Mouse (Mus musculus) heart, postnatal 10 days (tissue): ENCODE data around the gene 1600002K03Rik. TPM values are rescaled to one million over a fixed set of nuclear protein-coding genes. Genes with fewer than 3 reads are reported as not detected.

Experiments
- DNase-seq, 2 experiments: peaks; one replicate each; pipeline ENCODE4 v3.0.0; 2021
- intact Hi-C: fragments of 180-260 bp; cut with DNase I; formaldehyde crosslinking; loops from one replicate; pipeline ENCODE4 v1.15.1; 2025
- total RNA-seq, 2 experiments: library from RNA; stranded (reverse); gene quantifications; 2 replicates each; pipeline ENCODE4 v1.2.3; 2021

1600002K03Rik gene
- 1 to 10 TPM; 3.1 to 3.4 TPM for total RNA-seq

DNA sequence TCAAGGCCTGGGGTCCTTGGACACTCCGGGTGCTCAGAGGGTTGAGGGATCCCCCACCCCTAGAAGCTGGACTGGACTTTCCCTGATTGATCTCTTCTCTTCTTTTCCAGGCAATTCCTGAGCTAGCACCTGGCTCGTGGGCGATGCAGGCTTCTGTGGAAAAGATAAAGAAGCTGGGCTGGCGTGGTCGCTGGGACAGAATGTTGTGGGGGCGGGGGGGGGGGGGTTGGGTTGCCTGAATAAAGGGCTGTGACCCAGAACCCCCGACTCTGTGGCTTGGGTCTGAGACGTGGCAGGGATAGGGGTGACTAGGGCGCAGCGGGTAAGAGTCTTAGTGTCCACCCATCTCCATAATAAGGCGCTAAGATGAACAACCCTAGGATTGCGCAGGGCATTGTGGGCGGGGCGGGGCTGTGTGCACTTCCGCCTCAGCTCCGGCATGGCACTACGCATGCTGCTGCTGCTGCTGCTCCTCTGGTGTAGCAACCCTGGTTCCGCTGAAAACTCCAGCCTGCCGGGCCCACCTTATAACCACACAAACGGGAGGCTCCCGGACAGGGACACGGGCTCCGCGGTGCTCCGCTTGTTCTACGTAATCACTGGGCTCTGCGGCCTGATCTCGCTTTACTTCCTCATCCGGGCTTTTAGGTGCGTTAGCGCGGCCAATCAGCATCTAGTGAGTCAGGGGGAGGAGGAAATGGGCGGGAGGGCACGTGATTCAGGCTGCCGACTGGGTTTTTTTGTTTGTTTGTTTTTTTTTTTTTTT lies at the start of gene 1600002K03Rik:
TSS of gene 1600002K03Rik (plus strand) at position 418 of the 766 bp plus-strand sequence.
- intact Hi-C loops = loop anchor here (10.0 kb wide), 1 partner anchor 172 kb away; the partner anchor contains the start of gene Adamtsl5
- DNase-seq = peak; percentile 93

DNA sequence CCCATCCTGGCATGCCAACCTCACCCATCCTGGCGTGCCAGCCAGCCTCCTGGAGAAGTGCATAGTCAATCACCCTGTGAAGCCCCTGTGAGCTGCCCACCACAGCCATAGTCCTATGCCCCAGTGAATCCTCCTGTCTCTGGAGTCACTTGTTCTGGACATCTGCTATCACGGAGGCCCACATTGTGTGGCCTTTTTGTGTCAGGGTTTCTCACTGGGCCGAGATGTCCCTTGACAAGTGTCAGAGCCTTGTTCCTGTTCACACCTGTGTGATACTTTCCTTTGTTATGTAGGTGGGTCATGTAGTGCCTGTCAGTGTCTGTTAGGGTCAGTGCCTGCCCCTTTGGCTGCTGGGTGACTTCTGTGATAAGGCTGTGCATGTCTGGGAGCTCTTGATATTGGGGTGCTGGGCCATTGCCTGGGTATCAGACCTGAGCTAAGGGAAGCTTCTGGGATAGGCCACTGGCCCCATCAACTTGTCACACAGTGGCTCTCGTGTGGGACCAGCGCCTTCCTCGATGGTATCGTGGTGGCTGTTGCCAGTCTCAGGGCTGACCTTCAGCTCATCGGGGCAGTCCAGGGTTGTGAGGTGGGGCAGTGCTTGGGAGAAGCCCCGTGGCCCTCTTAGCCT lies 48.7 kb upstream of the 1600002K03Rik start:
- intact Hi-C loops = no loop called here

DNA sequence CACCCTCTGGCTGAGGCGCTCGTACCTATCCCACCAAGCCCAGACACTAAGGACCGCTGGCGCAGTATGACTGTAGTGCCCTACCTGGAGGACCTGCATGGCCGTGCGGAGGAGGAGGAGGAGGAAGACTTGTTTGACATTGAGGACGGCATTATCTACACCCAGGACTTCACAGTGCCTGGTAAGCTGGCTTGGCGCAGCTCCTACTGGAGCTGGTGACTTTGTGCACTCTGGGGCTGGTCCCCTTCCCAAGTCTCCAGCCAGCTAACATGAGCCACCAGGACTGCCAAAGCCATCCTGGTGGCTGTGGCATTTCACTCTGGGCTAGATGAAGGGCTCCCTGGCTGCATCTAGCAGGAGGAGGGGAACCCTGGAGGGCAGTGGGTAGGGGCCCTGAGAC lies 44.8 kb upstream of the 1600002K03Rik start:
- no peak for DNase-seq
- intact Hi-C loops = no loop called here

More for the DNA sequence above, 48.7 kb upstream of the 1600002K03Rik start:
- DNase-seq = no peak

DNA sequence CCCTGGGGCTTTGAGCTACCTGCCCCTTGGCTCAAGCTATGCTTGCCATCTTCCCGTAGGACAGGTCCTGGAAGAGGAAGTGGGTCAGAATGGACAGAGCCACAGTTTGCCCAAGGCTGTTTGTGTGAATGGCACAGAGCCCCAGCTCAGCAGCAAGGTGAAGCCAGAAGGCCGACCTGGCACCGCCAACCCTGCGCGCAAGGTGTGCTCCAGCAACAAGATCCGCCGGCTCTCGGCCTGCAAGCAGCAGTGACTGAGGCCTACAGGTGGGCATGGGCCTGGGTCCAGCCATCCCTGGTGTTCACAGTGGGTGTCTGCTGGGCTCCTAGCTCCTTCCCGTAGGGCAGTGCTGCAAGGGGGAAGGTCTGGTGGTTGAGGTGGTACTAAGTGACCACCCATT lies 42.9 kb upstream of the 1600002K03Rik start:
- intact Hi-C loops = no loop called here
- DNase-seq = no peak

DNA sequence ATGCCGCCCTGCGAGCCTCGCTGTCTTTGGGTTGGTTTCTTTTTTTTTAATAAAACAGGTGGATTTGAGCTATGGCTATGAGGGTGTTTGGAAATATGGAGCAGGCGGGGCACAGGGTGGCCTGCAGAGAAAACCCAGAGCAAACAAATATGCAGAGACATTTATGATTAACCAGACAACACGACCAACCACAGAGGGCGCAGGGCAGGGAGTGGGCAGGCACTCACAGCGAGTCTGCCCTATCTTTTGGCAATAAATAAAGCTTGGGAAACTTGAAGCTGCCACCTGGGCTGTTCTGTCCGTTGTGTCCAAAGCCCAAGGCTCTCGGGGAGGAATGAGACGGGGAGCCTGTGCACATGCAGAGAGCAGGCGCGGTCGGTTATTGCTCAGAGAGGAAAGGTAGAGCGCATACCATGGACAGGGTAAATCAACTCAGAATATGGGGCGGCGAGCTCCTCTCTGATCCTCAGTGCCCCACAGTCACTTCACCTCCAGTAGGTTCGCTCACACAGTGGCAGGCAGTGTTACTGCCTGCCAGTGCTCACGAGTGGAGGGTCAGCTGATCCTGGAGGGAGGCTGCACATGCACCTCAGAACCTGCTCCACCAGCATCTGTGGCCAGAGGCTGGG lies 42.2 kb upstream of the 1600002K03Rik start:
- intact Hi-C loops = no loop called here
- no peak for DNase-seq

DNA sequence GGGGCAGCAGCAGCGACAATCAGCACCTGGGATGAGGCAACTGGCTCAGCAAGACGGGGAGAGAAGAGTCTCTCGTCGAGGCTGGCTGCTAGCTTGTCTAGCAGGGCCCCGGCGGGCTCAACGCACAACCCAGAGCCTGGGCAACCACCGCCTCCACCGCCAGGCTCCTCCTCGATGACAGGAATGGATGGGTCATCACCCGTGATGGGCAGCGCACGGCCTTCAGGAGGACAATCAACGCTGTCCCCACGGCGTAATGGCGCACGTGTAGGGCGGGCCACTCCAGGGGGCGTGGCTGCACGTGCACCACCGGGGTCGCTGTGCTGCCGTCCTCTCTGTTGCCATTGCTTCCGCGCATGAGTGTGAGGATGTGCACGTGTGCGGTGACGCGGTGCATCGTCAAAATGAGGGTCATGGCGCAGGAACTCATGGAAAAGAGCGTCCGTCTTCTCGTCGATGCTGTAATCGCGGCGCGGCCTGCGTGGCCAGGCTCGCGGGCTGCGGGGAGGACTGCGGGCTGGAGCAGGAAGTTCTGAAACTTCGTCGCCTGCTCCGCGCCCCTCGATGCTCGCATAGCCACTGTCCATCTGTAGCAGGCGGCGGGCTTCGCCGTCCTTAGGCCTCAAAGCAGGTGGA lies 41.3 kb upstream of the 1600002K03Rik start:
- intact Hi-C loops = no loop called here
- peak in 1 of 2 experiments; percentile 16 for DNase-seq

DNA sequence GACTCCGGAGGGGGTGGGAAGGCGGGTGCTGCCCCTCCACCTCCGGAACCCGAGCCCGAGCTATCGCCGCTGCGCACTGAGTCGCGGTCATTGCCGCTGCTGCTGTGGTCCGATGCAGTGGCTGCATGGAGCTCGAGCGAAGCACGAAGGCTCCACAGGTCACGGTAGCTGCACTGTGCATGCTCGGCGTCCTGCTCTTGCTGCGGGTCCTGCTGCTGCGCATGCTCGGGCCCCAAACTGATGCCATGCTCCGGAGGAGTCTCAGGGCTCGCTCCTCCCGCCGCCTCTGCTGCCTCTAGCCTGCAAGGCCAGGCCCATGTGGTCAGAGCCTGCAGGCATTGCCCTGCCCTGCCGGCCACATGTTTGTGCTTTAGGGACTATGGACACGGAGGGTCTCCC lies 40.8 kb upstream of the 1600002K03Rik start:
- DNase-seq = no peak
- intact Hi-C loops = no loop called here

DNA sequence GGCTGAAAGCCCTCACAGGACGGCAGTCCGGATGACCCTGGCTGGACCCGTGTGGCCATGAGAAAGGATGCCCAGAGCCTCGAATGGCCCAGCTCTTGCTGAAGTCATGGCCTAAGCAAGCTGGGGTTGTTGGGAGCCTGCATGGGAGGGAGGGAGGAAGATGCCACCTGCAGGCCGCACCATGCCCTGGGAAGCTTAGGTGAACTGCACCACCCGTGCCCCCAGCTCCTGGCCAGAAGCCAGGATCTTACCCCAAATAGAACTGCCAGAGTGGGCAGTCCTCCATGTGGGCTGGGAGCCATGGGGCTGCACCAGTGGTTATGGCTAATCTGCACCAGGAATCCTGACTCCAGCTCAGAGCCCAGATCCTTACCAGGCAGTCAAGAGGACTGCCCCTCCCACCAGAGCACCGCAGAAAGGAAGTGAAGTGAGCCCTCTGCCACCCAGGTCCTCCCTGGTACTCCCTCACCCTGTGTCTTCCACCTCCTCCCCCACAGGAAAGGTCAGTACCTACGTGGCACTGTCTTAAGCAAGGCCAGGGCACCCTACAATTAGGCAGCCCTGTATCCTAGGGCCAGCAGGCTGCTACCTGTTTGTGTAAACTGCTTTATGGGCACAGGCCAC lies 39.4 kb upstream of the 1600002K03Rik start:
- DNase-seq = peak; percentile 77 to 81
- intact Hi-C loops = no loop called here

DNA sequence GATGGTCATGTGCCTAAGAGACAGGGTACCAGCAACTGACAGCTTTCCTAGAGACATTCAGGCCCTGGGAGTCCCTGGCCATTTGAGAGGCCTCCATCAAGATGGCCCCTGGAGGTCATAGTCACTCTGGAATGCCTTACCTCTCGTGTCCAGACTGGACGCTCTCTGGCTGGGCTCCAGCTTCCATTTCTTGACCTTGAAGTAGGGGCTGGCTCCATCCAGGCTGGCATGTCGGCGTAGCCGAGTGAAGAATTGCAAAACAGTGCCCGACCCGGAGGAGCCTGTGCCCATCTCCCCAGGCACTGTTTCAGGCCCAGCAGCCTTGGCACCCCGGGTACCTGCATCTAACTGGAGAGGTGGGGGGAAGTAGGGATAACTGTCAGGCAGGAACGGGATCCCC lies 38.3 kb upstream of the 1600002K03Rik start:
- DNase-seq = no peak
- intact Hi-C loops = no loop called here

DNA sequence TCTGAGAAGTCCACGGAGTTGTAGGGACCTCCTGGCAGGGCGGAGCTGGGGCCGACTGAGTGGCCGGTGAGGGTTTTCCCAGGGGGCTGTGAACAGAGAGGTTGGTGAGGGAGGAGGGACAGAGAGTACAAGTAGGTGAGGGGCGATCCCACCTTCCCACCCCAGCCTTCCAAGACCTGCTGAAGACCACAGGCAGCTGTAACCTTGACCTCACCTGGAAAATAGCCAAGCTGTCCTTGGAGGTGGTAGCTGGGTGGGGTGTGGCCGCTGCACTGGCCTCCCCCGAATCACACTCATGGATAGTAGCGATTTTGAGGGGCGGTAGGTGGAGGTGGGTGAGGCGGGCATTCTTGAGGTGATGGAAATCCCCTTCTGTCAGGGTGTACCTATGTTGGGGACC lies 37.6 kb upstream of the 1600002K03Rik start:
- no peak for DNase-seq
- intact Hi-C loops = no loop called here

DNA sequence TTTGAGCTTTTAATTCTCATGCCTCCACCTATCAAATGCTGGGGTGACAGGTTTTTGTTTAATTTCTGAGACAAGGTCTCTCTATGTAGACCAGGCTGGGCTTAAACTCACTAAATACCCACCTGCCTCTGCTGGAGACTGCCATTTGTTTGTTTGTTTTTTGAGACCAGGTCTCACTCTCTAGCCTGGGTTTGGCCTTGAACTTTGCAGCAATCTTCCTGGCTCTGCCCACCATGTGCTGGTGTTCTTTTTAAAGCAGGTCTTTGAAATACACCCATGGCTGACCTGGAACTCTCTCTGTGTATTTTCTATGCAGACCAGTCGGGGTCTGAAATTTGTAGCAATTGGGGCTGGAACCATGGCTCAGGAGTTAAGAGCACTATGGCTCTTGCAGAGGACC lies 37.1 kb upstream of the 1600002K03Rik start:
- no peak for DNase-seq
- intact Hi-C loops = no loop called here

DNA sequence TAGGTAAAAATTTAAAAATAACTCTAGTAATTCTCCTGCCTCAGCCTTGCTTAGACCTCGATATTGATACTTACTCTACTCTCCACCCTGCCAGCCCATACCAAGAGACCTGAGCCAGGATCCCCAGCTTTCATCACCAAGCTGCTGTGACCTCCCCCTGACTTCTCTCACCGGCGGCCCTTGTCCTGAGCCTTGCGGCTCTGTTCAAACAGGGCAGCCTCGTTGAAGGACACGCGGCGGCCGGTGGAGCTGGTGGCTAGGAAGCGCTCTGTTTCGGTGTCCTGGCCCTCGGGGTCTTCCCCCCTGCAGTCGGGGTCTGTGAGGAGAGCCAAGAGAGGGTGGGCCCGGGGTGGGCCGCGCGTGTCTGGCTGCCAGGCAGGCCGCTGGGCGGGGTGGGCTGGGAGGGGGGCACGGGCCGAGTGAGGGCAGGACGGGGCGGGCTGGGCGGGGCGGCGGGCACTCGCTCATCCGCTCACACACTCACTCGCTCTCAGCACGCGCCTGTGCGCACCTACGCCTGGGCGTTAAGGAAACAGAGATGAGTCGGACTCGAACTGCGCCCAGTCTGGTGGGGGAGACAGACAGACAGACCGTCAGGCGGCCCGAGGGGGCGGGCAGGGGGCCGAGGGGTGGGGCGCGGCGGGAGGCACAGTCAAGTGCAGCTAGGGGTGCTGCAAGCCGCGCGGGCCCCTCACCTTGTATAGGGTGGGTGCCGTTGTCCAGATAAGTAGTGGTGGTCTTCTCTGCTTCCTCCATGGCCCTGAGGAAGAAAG lies 36.4 kb upstream of the 1600002K03Rik start:
- peak in 1 of 2 experiments; percentile 14 for DNase-seq
- intact Hi-C loops = no loop called here

DNA sequence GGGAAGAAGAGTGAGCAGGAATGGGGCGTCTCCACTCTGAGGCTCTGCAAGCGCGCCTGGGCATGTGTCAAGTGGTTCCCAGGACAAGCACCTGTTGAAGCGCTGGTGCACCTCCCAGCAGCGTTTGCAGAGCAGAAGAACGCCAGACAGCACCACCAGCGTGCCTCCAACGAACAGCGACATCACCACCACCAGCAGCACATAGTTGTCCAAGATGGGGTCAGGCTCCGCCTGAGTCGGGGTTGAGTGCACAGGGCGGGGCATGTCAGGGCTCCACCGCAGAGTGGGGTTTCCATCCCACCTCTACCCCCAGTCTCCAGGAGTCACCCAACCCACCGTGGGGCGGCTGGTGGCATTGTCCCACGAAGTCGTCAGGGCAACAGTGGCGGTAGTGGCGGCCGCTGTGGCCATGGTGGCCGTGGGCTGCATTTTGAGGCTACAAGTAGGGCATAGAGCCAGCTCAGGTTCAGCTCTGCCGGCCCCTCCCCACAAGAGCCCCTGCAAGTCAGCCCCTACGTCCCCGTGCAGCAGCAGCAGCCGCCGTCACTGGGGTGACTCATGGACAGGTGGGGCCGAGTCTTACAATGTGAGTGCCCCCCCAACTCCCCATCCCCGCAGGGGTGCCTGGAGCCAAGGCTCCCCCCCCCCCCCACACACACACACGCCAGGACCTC lies 35.7 kb upstream of the 1600002K03Rik start:
- peak in 1 of 2 experiments; percentile 13 for DNase-seq
- intact Hi-C loops = no loop called here

DNA sequence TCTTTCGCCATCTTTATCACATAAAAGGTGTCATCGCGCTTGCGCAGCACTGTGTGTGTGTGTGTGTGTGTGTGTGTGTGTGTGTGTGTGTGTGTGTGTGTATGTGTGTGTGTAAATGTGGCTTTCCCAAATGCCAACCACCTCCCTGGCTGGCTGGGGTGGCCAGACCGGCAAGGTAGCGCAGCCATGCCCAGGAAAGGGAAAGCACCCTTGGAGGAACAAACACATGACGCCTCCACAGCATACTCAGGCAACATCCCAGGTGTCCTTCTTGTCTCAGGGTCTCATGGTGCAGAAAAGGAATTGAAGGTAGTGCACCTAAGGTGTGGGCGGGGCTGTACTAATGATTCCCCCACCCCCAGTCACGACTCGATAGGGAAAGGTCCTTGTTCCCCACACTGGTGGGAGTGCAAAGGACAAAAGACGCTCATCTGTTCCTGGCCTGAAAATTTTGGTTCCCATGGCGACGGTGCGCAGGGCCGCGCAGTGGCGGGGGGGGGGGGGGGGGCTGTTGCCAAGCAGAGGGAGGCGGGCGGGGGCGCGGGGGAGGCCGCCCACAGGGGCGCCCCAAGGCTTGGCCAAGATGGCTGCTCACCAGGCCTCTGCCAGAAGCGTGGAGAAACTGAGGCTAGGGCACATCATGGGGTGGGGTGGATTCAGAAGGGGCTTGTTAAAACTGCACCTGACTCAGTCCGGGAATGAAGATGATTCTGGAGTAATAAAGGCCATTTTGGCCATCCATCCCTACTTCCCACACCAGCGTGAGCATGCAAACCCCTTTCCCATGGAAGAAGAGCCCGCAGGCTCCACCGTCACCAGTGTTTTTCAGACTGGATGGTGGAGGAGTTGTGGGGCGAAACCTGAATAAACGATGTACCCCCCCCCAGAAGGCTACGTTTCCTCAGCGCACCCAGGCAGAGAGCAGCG lies 34.9 kb upstream of the 1600002K03Rik start:
- intact Hi-C loops = no loop called here
- DNase-seq = peak in 1 of 2 experiments; percentile 25

DNA sequence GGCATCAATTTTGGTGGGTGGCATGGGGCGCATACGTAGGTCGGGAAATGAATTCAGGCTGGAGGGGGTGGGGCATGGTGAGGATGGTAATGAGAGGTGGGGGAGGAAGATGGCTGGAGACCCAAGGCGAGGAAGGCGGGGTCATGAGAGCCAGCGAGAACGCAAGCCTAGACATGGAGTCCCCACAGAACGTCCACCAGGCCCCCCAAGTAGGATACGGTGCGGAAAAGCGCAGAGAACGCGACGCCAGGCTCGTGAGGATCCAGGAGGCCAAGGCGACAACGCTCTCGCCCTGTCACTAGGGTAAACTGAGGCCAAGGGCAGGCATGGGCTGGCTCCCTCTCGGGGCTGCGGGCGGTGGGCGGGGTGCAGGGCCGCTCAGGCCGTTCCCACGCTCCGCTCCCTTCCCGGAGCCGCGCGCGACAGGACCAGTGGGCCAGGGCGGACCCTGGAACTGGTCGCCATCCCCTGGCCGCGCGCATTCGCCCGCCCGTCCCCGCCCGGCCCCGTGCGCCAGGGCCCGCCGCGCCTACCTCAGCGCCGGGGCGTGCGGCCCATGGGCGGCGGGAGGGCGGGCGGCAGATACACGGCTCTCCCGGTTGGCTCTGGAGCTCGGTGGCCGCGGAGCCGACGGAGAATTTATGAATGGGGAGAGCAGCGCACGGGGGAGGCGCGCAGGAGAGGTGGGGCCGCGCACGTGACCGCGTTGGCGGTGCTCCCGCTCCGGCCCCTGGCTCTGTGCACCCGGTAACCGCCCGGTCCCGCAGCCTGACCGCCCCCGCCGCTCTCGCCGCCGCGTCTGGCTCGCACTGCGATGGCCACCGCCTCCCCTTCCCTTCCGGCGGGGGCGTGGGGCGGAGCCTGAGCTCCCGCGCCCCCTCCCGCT lies 33.9 kb upstream of the 1600002K03Rik start, which contains the start of gene Atp5d:
TSS of gene Atp5d (plus strand) at position 80 of the 886 bp plus-strand sequence.
- intact Hi-C loops = no loop called here
- DNase-seq = peak; percentile 64 to 70

DNA sequence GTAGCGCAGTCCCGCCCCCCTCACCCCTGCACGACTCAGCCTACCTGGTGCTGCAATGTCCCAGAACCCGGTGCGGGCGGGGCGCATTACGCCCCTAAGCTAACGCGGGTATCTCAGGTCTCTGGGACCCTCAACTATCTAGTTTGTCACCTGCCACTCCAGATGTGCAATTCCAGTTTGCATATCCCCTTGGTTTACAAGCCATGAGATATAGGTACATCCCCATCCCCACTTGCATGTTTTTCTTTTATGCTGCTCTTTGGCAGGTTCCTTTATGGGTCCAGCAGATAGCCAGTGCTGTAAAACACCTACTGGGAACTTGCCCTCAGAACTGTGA lies 33.3 kb upstream of the 1600002K03Rik start:
- intact Hi-C loops = no loop called here
- DNase-seq = no peak

DNA sequence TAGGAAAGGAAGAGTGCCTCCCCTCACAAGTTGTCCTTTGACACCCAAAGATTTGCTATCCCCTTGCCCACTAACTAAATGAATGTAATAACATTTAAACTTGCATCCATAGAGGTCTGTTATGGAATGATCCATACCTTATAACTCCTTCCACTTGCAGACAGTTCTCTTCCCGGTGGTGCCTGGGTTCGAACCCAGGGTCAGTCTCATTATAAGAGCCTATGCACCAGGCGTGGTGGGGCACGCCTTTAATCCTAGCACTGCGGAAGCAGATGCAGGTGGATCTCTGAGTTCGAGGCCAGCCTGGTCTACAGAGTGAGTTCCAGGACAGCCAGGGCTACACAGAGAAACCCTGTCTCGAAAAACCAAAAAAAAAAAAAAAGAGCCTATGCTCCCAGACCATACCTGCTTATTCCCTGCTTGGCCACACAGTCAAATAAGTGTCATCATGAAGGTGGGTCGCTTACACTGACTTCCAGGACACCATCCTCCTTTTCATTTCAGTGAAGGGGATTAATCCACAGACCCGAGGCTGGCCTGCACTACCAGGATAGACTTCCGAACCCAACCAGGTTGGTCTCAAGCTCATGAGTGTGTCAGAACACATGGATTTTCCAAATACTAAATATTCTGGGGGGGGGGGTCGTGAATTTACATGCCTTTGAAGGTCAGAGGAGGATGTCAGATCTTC lies 32.6 kb upstream of the 1600002K03Rik start:
- intact Hi-C loops = loop anchor here (2.0 to 5.0 kb wide), 3 partner anchors 23 to 283 kb away; partner anchors contain the start of gene Cnn2
- no peak for DNase-seq
